Comparison of ENCODE assay signal across 17 mouse cellular contexts in the genomic region with DNA sequence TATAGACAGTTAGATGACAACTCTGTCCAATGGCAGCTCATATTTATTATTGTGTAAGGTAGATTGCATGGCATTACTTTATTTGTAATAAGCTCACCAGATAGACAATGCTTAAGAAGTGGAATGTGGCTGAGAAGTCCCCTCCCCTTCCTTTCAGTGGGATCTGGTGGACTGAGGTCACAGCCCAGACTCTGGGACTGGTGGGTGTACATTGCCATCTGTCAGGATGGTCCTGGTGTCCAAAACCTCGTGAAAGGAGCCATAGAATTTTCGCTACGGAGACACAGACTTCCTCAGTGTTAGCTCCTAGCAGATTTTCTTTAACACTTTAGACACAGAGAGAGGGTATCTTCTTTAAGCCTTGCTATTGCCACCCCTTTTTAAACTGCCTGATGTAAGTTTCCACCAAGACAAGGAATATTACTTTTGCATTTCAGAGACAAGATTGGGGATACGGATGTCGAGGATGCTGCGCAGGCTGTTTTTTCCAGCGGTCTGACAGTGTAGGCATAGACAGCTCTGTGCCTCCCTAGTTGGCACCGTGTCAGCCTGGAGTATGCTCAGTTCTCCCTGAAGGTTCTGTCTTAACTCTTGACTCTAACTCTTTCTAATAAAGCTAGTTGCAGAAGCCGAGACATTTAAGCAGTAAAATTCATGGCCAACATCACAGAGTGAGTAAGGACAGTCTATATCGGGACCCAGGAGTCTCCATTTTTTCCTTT. TPM values are rescaled to one million over a fixed set of nuclear protein-coding genes. Genes with fewer than 3 reads are reported as not detected.
DNase-seq lines count a peak whose midpoint lies in the region; TF ChIP-seq lines count a peak whose summit lies in the region.
"Had no signal": no experiment of that assay in that cellular context is flagged by ENCODE, and none has a peak within 500 bp of the region (broad histone marks: within the 10 kb centered on the region; RNA-seq: fewer than 3 reads in every experiment).

No protein-coding gene starts in this region.

- no peak for TF ChIP-seq CTCF in layer of hippocampus, adult 2 months (conservative IDR thresholded peaks at IDR 0.05)

- H3K4me3 ChIP-seq in layer of hippocampus, adult 2 months: no peak overlapping the region
- H3K4me3 ChIP-seq: forebrain, embryonic 12.5 days; hindbrain, embryonic 13.5 days; intestine, embryonic 15.5 days; limb, embryonic 12.5 days; liver, embryonic 12.5 days had no signal

- peak overlapping the region; percentile 43 for H3K27ac ChIP-seq in layer of hippocampus, adult 2 months
- H3K27ac ChIP-seq: forebrain, embryonic 12.5 days; hindbrain, embryonic 13.5 days; intestine, embryonic 15.5 days; limb, embryonic 12.5 days; liver, embryonic 12.5 days had no signal

- DNase-seq in cerebellum, postnatal 10 days: peak; percentile 76 to 82
- DNase-seq in cerebellum, adult 11 months: no peak
- no peak for DNase-seq in layer of hippocampus, adult 2 months (ENCODE audit: low spot score in 2 of 2)
- DNase-seq in layer of hippocampus, postnatal 36 days: no peak
- peak; percentile 56 for DNase-seq in right cerebral cortex, adult 18-20 months
- no peak for DNase-seq in right cerebral cortex, postnatal 25 days
- DNase-seq in urinary bladder, postnatal 4 days (ENCODE audit: low spot score in 2 of 2): no peak
- DNase-seq: adrenal gland, postnatal 25 days; heart, postnatal 10 days; lung, adult 2 months; lung, postnatal 4 days; thymus, adult 2 months had no signal

RNA-seq across cellular contexts. Expression of gene Il1rap, which starts 31.2 kb away (rescaled TPM):
- total RNA-seq in layer of hippocampus, adult 2 months (2021): 10 to 100 TPM; 70.2 to 79.1 TPM
- 10 to 100 TPM; 60.6 to 82.1 TPM for total RNA-seq in layer of hippocampus, postnatal 36 days (2021)

Comparison
In these comparisons a context has a peak if more than half of its experiments do, and no peak if none do; other contexts are left out.
1. DNase-seq: peak in cerebellum, postnatal 10 days (2 of 2) and right cerebral cortex, adult 18-20 months (single experiment); none in cerebellum, adult 11 months (single experiment), layer of hippocampus, adult 2 months (0 of 2), layer of hippocampus, postnatal 36 days (0 of 2), right cerebral cortex, postnatal 25 days (single experiment) and urinary bladder, postnatal 4 days (0 of 2).